Mouse (Mus musculus): ENCODE measurements around the gene Sfn.

Gene Sfn

DNA sequence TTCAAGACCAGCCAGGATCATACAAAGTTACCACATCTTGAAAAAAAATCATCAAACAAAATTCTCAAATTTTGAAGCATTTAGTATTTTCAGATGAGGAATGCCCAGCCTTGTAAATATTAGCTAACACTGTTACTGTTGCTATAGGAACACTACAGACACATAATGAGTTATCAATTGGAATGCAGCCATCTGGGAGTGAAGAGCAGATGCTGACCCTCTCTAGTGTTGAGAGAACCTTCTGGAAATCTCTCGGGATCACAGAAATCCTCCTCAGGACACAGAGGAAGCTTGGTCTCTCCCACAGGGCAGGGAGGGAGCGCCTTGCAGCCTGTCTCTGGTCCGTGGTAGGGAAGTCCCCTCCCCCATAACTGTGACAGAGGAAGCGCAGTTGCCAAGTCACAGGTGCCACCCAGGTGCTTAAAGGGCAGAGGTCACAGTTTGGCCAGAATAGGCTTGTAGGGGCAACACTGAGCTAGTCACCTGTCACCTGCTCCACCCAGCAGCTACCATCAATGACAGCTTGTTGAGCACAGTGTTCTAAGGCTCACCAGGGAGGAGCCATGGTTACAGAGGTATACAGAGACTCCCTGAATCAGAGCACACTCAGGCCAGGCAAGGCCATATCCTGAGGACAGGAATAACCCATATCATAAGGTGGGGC lies 17.6 kb upstream of the Sfn start:
- no peak for DNase-seq

DNA sequence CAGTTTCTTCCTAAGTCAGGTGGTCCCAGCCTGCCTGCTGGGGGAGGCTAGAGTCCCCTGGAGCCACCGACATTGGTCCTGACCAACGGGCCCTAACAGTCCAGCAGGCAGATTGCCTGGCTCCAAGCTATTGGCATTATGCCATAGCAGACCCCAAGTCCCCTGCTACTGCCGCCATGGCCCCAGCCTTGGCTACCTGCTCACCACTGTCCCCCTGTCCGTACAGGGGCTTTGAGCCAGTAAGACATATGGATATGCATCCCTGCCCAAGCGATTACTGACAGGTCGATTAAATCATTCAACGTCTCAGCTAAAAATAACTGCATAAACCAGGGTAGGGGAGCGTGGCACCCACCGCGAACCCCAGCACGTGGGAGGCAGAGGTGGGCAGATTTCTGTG lies 16.0 kb upstream of the Sfn start:
- DNase-seq: no peak

DNA sequence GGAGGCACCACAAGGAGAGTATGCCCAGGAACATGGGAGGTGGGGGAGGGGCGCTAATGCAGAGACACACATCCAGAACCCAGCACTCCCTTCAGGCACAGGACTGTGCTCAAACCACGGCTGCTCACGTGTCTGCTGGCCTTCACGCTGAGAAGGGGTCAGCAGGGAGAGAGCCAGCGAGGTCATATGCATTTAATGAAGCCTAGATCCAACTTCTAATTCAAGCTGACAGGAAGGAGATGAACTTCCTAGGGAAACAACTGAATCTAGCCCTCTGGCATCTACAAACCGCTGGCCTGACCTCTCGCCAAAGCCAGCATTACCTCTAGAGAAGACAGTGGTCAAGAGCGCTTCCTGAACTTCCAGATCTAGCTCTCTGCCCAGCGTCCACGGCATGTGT lies 13.4 kb upstream of the Sfn start:
- no peak for DNase-seq

GRCm38 (mm10) chr4:133614274-133614761 lies 12.3 kb upstream of the Sfn start:
- no peak for DNase-seq

- DNase-seq: no peak
These were observed 11.9 kb upstream of the Sfn start for GRCm38 (mm10) chr4:133613867-133614266.

- DNase-seq: no peak
These were observed 11.1 kb upstream of the Sfn start for GRCm38 (mm10) chr4:133613026-133613425.

DNA sequence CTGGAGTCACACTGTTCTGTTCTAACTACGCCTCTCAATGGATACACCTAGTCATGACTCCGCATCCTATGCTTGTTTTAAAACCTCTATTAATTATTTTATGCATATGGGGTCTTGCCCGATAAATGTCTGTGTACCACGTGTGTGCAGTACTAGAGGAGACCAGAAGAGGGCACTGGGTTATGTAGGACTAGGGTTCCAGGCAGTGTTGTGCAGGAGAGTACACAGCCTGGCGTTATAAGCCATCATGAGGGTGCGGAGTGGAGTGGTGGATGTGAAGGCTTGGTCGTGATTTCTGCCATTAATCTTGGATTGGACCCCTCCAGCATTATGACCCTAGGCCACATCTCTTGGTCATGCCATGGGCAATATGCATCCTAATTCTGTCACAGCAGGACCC lies 10.4 kb upstream of the Sfn start:
- DNase-seq: no peak

- DNase-seq: no peak
These were observed 9.8 kb upstream of the Sfn start for GRCm38 (mm10) chr4:133611815-133612214.

- peak; percentile 56 to 83 for DNase-seq
These were observed 7.8 kb upstream of the Sfn start for GRCm38 (mm10) chr4:133609719-133610118.

DNA sequence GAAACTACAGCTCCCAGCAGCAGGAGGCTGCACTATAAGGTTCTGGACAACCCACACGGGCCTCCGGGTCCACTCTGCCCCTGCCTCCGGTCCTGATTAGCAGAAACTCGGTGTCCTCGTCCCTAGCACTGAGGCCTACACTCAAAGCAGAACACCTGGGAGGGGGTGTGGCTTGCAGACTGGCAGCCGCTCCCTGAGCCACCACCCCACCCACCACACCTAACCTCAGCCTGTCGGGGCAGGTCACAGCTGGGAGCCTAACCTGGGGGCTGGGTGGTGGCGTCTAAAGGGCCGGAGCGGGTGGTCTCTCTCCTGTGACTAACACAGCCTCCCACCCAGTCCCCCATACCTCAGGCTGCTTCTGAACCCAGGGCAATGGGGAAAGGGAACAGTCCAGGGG lies 5.3 kb upstream of the Sfn start:
- DNase-seq: no peak

DNA sequence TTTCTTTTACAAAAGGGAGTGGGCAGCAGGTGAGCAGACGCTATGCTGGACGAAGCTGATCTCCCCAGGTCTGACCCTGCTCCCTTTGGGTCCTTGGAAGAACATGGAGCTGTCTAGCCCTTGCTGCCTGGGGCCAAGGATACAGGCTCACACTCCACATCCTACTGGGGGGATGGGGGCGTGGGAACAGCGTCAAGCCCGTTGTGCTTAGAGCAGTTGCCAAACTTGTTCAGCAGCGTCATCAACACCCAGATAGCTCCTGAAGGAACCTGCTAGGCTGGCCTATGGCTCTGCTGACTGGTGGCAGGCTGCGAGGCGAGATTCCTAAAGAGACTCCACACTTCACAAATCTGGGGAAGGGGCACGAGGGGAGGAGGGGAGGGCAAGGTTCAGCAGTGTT lies 3.4 kb upstream of the Sfn start:
- DNase-seq: no peak

- DNase-seq: no peak
These were observed 2.9 kb upstream of the Sfn start for GRCm38 (mm10) chr4:133604856-133605255.

- no peak for DNase-seq
These were observed 2.2 kb upstream of the Sfn start for GRCm38 (mm10) chr4:133604175-133604574.

GRCm38 (mm10) chr4:133603056-133603455 lies 1.1 kb upstream of the Sfn start:
- DNase-seq: no peak

- DNase-seq: no peak
These were observed 1.7 kb downstream of the Sfn start for GRCm38 (mm10) chr4:133600306-133600705.

DNA sequence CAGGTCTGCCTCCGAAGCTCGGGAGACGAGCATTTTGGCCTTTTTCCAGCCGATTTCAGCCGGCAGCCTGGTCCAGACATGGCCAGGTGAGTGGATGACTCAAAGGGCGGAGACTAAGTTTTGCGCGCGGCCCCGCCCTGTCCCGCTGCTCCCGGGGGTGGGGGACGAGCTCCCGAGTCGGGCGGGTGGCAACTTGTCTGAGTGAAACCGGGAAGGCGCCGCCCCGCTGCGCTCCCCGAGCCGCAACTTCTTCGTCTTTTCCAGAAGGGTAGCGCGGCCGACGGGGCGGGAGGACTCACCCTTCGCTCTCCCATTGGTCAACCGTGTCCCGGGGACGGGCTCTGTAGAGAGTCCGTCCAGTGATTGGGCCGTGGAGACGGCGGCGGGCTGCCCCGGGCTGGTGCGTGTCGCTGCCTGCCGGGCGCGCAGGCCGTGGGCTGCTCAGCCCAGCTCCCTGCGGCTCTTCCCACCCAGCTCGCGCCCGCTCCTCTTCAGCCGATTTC lies 2.3 kb downstream of the Sfn start:
- DNase-seq: peak; percentile 94

DNA sequence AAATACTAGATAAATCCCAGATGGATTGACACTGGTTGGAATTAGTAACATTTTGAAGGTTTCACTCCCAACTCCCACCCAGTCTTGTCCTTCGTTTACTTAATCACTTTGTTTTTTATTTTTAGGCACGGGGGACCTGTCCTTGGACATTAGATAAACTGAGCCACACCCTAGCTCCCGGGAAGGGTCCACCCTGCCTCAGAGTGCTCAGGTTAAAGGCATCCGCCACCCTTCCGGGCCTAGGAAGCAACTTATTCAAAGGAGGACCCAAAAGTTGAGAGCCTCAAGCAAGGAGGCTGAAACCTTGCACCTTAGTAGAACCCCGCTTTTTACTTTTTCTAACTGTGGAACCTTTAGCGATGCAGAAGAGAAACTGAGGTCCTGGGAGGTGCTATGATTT lies 2.9 kb downstream of the Sfn start:
- no peak for DNase-seq

DNA sequence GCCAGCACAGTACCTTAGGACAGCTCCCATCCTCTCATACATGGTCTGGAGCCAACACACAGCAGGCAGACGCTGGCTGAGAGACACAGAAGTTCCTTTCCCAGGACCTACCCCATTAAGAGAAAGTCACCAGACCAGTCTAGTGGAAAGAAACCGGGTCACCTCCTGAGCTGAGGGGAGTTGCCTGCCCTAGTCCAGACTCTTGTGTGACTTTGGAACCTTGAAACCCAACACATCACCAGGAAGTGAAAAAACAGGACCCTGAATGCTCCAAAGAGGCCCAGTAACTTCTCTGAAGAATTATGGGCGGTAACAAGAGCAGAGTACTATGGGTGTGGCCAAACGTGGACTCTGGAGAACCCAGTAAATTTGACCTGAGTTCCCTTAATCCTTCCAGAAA lies 3.4 kb downstream of the Sfn start:
- DNase-seq: peak in 1 of 2 experiments; percentile 55

DNA sequence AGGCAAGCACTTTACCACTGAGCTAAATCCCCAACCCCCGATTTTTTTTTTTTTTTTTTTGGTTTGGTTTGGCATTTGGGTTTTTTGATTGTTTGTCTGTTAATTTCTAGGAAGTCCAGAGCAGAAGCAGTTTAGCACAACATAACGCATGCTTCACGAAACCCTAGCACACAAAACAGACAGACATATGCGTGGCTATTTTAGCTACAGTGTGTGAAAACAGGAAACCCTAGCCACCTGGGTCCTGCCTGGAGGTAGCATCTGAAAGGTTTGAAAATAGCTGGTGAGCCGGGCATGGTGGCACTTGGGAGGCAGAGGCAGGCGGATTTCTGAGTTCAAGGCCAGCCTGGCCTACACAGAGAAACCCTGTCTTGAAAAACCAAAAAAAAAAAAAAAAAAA lies 5.9 kb downstream of the Sfn start:
- DNase-seq: no peak

DNA sequence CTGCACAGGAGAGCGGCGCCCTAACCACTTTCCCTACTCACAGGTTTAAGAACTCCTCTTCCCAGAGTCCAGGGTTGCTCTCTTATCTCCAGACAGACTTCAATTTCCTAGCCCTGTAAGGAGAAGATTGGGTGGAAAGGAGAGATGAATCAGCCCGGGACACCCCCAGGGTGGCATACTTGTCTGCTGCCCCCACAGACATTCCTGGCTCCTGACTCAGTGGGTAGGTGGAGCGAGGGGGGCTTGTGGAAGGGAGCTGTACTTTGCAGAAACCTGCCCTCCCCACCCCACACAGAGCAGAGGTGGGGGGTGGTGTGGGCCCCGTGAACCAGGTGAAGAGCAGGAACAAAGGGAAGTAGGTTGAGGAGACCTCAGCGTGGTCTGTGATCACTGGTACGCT lies 6.4 kb downstream of the Sfn start:
- no peak for DNase-seq

GRCm38 (mm10) chr4:133592570-133592969 lies 9.4 kb downstream of the Sfn start:
- DNase-seq: peak; percentile 60 to 84

- DNase-seq: peak; percentile 78 to 87
These were observed 17.7 kb downstream of the Sfn start, which contains the start of gene Gpn2 for GRCm38 (mm10) chr4:133584059-133584951. Gene Gpn2, plus strand, starts transcription at chr4:133584362.

GRCm38 (mm10) chr4:133583690-133584058 lies 18.3 kb downstream of the Sfn start:
- no peak for DNase-seq

- no peak for DNase-seq
These were observed 24.0 kb downstream of the Sfn start for GRCm38 (mm10) chr4:133577983-133578382.
